In genomic region chr9:102690891-102691290, GRCm38 (mm10) we compare ENCODE assay signal across 7 mouse cellular contexts. TPM values are rescaled to one million over a fixed set of nuclear protein-coding genes. Genes with fewer than 3 reads are reported as not detected.
A peak's percentile ranks its signal among the peaks of the same experiment; 100 is the strongest.
DNase-seq lines count a peak whose midpoint lies in the region; ATAC-seq and TF ChIP-seq lines count a peak whose summit lies in the region.

No protein-coding gene starts in this region.

- 8% methylated on average over 15 of the region's 15 CpGs for WGBS in heart, postnatal 0 days
- WGBS in lung, embryonic 15.5 days = 8% methylated on average over 15 of the region's 15 CpGs

- peaks cover 7% of the 10 kb centered on the region for H3K4me1 ChIP-seq in ES-Bruce4 (ENCODE audit: control insufficient read depth, insufficient read depth, low read length)
- H3K4me1 ChIP-seq in heart, postnatal 0 days (ENCODE audit: control insufficient read depth, insufficient read depth) = peaks cover 12% of the 10 kb centered on the region
- H3K4me1 ChIP-seq in lung, embryonic 15.5 days = peaks cover 35% of the 10 kb centered on the region

- H3K27ac ChIP-seq in ES-Bruce4 (ENCODE audit: insufficient read depth, low read length) = peak overlapping the region; percentile 88
- H3K27ac ChIP-seq in heart, postnatal 0 days (ENCODE audit: low read depth) = peak overlapping the region; percentile 45; the same call in 1 of the 2 replicates
- no peak overlapping the region for H3K27ac ChIP-seq in lung, embryonic 15.5 days

- H3K27me3 ChIP-seq in ES-Bruce4 (ENCODE audit: control insufficient read depth, insufficient read depth, low read length, poor library complexity, severe bottlenecking) = no peaks in the 10 kb centered on the region
- no peaks in the 10 kb centered on the region for H3K27me3 ChIP-seq in heart, postnatal 0 days (ENCODE audit: control insufficient read depth, insufficient read depth, low read length)
- H3K27me3 ChIP-seq in lung, embryonic 15.5 days = peaks cover 8% of the 10 kb centered on the region

- H3K4me2 ChIP-seq in heart, postnatal 0 days (ENCODE audit: low read depth, low read length) = peak overlapping the region; percentile 88
- peak overlapping the region; percentile 96 for H3K4me2 ChIP-seq in lung, embryonic 15.5 days

- ATAC-seq in heart, postnatal 0 days (ENCODE audit: insufficient read depth, low read depth) = peak; percentile 18; the same call in 1 of the 2 replicates
- ATAC-seq in lung, embryonic 15.5 days (ENCODE audit: borderline replicate concordance, extremely low read depth, low FRiP score, low TSS enrichment) = no peak

- TF ChIP-seq POLR2A in ES-Bruce4 (IDR thresholded peaks at IDR 0.05; ENCODE audit: insufficient read depth, low read length) = no peak

- H3K4me3 ChIP-seq in ES-Bruce4 (ENCODE audit: low read depth, low read length) = peak overlapping the region; percentile 32
- peak overlapping the region; percentile 56 for H3K4me3 ChIP-seq in heart, postnatal 0 days (ENCODE audit: low read depth, low read length)
- peak overlapping the region; percentile 51 for H3K4me3 ChIP-seq in lung, embryonic 15.5 days

- no peak overlapping the region; the same call in 1 of the 2 replicates for H3K9ac ChIP-seq in ES-Bruce4 (ENCODE audit: low read depth, poor library complexity, severe bottlenecking)
- H3K9ac ChIP-seq in heart, postnatal 0 days (replicated peaks; ENCODE audit: low read depth, low read length) = peak overlapping the region; percentile 49; the same call in 1 of the 2 replicates
- H3K9ac ChIP-seq in lung, embryonic 15.5 days = peak overlapping the region; percentile 55; the same call in 1 of the 2 replicates

- DNase-seq in brain, adult 2 months (ENCODE audit: low read depth, low spot score) = peak; percentile 24
- no peak for DNase-seq in heart, postnatal 0 days (ENCODE audit: low spot score)
- DNase-seq in testis, postnatal 10 days (ENCODE audit: low spot score) = peak; percentile 54
- DNase-seq in layer of hippocampus, adult 18-20 months (ENCODE audit: low spot score in 2 of 2) = no peak
- no peak for DNase-seq in left cerebral cortex, adult 9 months (ENCODE audit: low spot score in 2 of 2)

- no peak for TF ChIP-seq EP300 in ES-Bruce4 (IDR thresholded peaks at IDR 0.05; ENCODE audit: insufficient read depth, low read depth, low read length)
- no peak for TF ChIP-seq EP300 in heart, postnatal 0 days (IDR thresholded peaks at IDR 0.05; ENCODE audit: low read depth)

- H3K36me3 ChIP-seq in ES-Bruce4 (ENCODE audit: control insufficient read depth, insufficient read depth, low read length, poor library complexity, severe bottlenecking) = no peaks in the 10 kb centered on the region
- no peaks in the 10 kb centered on the region for H3K36me3 ChIP-seq in heart, postnatal 0 days (replicated peaks; ENCODE audit: control insufficient read depth, insufficient read depth, low read length)
- H3K36me3 ChIP-seq in lung, embryonic 15.5 days = no peaks in the 10 kb centered on the region

- TF ChIP-seq CTCF in ES-Bruce4 (IDR thresholded peaks at IDR 0.05; ENCODE audit: low read depth, low read length) = no peak
- TF ChIP-seq CTCF in heart, postnatal 0 days (IDR thresholded peaks at IDR 0.05; ENCODE audit: low read depth) = no peak

- no peaks in the 10 kb centered on the region for H3K9me3 ChIP-seq in ES-Bruce4 (replicated peaks; ENCODE audit: control insufficient read depth, insufficient read depth, low read length, poor library complexity, severe bottlenecking)
- no peaks in the 10 kb centered on the region for H3K9me3 ChIP-seq in heart, postnatal 0 days (replicated peaks; ENCODE audit: control insufficient read depth, low read length)
- H3K9me3 ChIP-seq in lung, embryonic 15.5 days = no peaks in the 10 kb centered on the region

RNA-seq across cellular contexts. Expression of gene Amotl2, which starts 25.6 kb away (rescaled TPM):
- polyA plus RNA-seq in ES-Bruce4 (2011; ENCODE audit: insufficient read depth, insufficient read length, low read depth, missing spikeins) = 227 and 231 TPM in 2 replicates
- 115 and 221 TPM in 2 replicates for total RNA-seq in heart, postnatal 0 days (2014; rRNA removed; ENCODE audit: low replicate concordance)
- polyA plus RNA-seq in heart, postnatal 0 days (2015; fragmentation: Nextera tagmentation; extraction: Ambion mirVana) = 25.3 and 26.0 TPM in 2 replicates
- 45.5 and 47.0 TPM in 2 replicates for polyA plus RNA-seq in lung, embryonic 15.5 days (2015; fragmentation: Nextera tagmentation; extraction: Ambion mirVana)
- total RNA-seq in layer of hippocampus, adult 18-20 months (2021) = 10 to 100 TPM; 19.2 to 20.5 TPM

Comparison
In these comparisons a context has a peak if more than half of its experiments do, and no peak if none do; other contexts are left out.
1. DNase-seq: peak in brain, adult 2 months (single experiment) and testis, postnatal 10 days (single experiment); none in heart, postnatal 0 days (single experiment), layer of hippocampus, adult 18-20 months (0 of 2) and left cerebral cortex, adult 9 months (0 of 2).
2. Peak in every context shown above with its lines, with median percentiles within 50 percentile points of each other: H3K4me3 ChIP-seq.